Mouse (Mus musculus): ENCODE measurements around the gene Mapk8ip1. TPM values are rescaled to one million over a fixed set of nuclear protein-coding genes. Genes with fewer than 3 reads are reported as not detected.
"Not testable (repeated sequence)": the region's sequence is repeated elsewhere in the genome, so short reads cannot be mapped to it uniquely, and the experiment has no call there.

Mapk8ip1 gene
- total RNA-seq, 2 experiments from 2014 or later, result 3.0 to 3.9 TPM

- no peak for DNase-seq
- Histone ChIP-seq H3K4me3 (peak overlapping the region; percentile 2), H3K27ac (peak overlapping the region; percentile 97)
- intact Hi-C loops (cut with DNase I), result loop anchor here (5.0 kb wide), 1 partner anchor 46 kb away; no protein-coding TSS in a partner anchor
- TF ChIP-seq CTCF (IDR thresholded peaks at IDR 0.05), result no peak
Observed at GRCm38 (mm10) chr2:92423156-92423555, 22.1 kb upstream of the Mapk8ip1 start.

GRCm38 (mm10) chr2:92422388-92423135 lies 21.5 kb upstream of the Mapk8ip1 start:
- intact Hi-C loops (cut with DNase I), result loop anchor here (5.0 kb wide), 1 partner anchor 45 kb away; no protein-coding TSS in a partner anchor
- H3K4me3 ChIP-seq, result no peak overlapping the region; the same call in 1 of the 2 replicates
- DNase-seq, result no peak
- peak; percentile 50 for TF ChIP-seq CTCF (IDR thresholded peaks at IDR 0.05)
- H3K27ac ChIP-seq, result peak overlapping the region; percentile 97

DNA sequence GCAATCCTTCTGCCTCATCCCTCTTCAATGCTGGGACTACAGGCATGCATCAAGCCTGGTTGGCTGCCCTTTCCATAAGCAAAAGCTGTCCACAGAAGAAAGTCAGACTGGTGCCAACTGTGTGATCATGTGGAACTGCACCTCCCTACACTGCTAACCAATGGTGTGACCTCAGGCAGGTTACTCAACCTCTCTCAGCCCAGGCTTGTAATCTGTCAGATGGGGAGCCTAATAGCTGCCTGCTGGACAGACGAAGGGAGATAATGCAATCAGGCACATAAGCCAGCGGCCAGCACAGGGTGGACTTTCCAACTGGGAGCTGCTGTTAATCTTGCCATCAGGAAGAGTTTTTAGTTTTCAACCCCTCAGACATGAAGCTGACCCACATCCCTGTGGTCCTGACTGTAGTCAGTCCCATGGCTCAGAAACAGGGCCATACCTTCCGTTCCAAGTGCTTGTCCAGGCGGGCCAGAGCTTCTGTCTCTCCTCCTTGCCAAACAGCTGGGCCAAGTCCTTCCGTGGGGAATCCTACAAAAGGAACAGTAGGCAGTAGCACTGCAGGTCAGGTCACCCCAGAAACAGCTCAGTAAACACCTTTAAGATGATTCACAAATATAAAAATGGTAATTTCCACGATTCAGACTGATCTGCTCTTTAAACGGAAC lies 20.8 kb upstream of the Mapk8ip1 start:
- Histone ChIP-seq H3K27ac (peak overlapping the region; percentile 97), H3K4me3 (no peak overlapping the region)
- no peak for TF ChIP-seq CTCF (IDR thresholded peaks at IDR 0.05)
- intact Hi-C loops (cut with DNase I), result loop anchor here (5.0 kb wide), 1 partner anchor 45 kb away; no protein-coding TSS in a partner anchor
- DNase-seq, result peak; percentile 61

GRCm38 (mm10) chr2:92411705-92412104 lies 10.6 kb upstream of the Mapk8ip1 start:
- 0 out of 2 replicates have a peak overlapping the region, but pooled peaks have one; percentile 5 for H3K27ac ChIP-seq
- no peak for TF ChIP-seq CTCF (IDR thresholded peaks at IDR 0.05)
- DNase-seq, result peak; percentile 62
- intact Hi-C loops (cut with DNase I), result no loop called here
- H3K4me3 ChIP-seq, result no peak overlapping the region

GRCm38 (mm10) chr2:92408309-92409045 lies 7.4 kb upstream of the Mapk8ip1 start:
- Histone ChIP-seq H3K27ac (no peak overlapping the region), H3K4me3 (no peak overlapping the region)
- intact Hi-C loops (cut with DNase I), result no loop called here
- no peak for DNase-seq
- TF ChIP-seq CTCF (IDR thresholded peaks at IDR 0.05), result no peak

- H3K4me3 ChIP-seq, result no peak overlapping the region
- TF ChIP-seq CTCF (IDR thresholded peaks at IDR 0.05), result no peak
- no peak for DNase-seq
- no peak overlapping the region for H3K27ac ChIP-seq
- intact Hi-C loops (cut with DNase I), result no loop called here
Observed at GRCm38 (mm10) chr2:92405687-92406086, 4.6 kb upstream of the Mapk8ip1 start.

GRCm38 (mm10) chr2:92404737-92405136 lies 3.7 kb upstream of the Mapk8ip1 start:
- H3K27ac ChIP-seq, result 0 out of 2 replicates have a peak overlapping the region, but pooled peaks have one; percentile 5
- intact Hi-C loops (cut with DNase I), result no loop called here
- no peak for TF ChIP-seq CTCF (IDR thresholded peaks at IDR 0.05)
- DNase-seq, result no peak
- no peak overlapping the region for H3K4me3 ChIP-seq

DNA sequence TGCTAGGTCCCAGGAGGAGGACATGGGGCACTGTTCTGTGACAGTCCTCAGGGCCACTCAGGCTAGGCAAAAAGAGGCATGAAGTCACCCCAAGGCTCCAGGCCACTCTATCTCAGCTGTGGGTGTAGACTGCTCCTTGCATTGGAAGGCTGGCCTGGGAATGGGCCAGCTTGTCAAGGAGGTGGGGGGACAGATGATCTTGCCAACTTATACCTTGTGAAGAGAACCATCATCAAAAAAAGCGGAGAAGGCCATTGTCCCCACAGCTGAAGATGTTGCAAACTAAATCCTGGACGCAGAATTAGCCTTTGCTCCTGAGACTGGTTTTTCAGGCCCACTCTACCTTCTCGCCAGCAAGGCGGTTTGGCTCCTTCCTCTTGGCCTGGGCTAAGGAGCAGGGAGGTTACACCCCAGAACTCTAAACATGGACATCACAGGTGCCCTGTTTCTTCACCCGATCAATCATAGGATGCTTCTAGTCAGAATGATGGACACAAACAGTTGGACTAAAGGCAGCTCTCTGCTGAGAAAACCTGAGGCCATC lies 2.8 kb upstream of the Mapk8ip1 start:
- Histone ChIP-seq H3K27ac (no peak overlapping the region; the same call in 1 of the 2 replicates), H3K4me3 (no peak overlapping the region)
- TF ChIP-seq CTCF (IDR thresholded peaks at IDR 0.05), result no peak
- no peak for DNase-seq
- intact Hi-C loops (cut with DNase I), result no loop called here

GRCm38 (mm10) chr2:92402591-92403326 lies 1.7 kb upstream of the Mapk8ip1 start:
- DNase-seq, result no peak
- Histone ChIP-seq H3K27ac (peak overlapping the region; percentile 51), H3K4me3 (no peak overlapping the region)
- no peak for TF ChIP-seq CTCF (IDR thresholded peaks at IDR 0.05)
- intact Hi-C loops (cut with DNase I), result no loop called here

DNA sequence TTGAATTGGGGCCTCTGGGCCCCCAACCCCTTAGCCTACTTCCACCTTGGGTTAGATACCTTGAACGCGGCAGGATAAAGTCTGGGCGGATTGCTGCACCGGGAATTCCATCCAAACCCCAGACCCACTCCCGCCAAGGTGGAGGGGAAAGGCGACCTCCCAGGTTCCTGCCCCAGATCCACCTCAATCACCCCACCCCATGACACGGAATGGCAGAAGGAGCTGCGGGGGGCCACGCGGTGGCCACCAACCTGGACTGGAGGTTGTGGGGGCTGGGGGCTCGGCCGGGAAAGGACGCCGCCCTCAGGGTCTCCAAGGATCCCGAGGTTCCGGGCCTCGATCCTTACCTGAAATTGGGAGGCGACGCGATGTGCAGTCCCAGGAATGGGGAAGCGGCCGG lies 381 bp downstream of the Mapk8ip1 start:
- peak overlapping the region; percentile 76 for H3K4me3 ChIP-seq
- intact Hi-C loops (cut with DNase I), result no loop called here
- peak overlapping the region; percentile 57 for H3K27ac ChIP-seq
- TF ChIP-seq CTCF (IDR thresholded peaks at IDR 0.05), result no peak
- DNase-seq, result no peak

DNA sequence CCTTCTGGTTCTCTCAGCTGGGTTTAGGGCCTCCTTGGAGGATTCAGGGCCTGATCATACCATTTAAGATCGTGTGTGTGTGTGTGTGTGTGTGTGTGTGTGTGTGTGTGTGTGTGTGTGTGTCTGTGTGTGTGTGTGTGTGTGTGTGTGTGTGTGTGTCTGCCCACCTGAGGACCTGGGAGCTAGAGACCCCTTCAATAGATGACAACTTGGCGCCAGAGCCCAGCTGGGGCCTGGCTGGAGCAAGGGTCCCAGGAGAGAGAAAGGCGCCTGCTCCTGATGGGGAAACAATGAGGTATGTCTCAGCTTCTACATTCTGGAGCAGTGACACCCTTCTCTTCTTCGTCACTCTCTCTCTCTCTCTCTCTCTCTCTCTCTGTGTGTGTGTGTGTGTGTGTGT lies 1.2 kb downstream of the Mapk8ip1 start:
- intact Hi-C loops (cut with DNase I); H3K27ac ChIP-seq; H3K4me3 ChIP-seq; DNase-seq: not testable (repeated sequence)

DNA sequence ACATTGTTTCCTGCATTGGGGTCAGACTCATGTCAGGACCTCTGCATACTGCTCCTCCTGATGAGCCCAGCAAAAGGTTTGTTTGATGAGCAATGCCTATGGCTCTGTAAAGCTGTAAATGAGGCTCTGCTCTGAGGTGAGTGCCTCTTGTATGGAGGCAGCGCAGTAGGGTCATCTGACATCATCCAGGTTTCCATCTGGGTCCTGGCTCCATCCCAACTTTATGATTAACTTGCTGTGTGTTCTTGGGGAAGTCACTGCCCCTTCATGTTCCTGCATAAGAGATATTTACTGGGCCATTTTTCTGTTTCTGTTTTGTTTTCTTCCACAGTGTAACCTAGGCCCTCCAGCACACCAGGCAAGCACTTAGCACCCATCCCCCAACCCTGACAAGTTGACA lies 3.6 kb downstream of the Mapk8ip1 start:
- DNase-seq, result no peak
- TF ChIP-seq CTCF (IDR thresholded peaks at IDR 0.05), result no peak
- intact Hi-C loops (cut with DNase I), result no loop called here

More for the DNA sequence above, 3.6 kb downstream of the Mapk8ip1 start:
- Histone ChIP-seq H3K4me3 (no peak overlapping the region), H3K27ac (no peak overlapping the region)

All from gastrocnemius, adult 2 months (tissue).